Mouse (Mus musculus) A20 (cell line): ENCODE results near the gene Csrp3.
A peak's percentile ranks its signal among the peaks of the same experiment; 100 is the strongest.

Source experiments
- DNase-seq: peaks from one replicate; pipeline ENCODE4 v3.0.0-alpha.2; 2011; ENCODE audit warnings: low read depth, low spot score

Gene Csrp3

DNA sequence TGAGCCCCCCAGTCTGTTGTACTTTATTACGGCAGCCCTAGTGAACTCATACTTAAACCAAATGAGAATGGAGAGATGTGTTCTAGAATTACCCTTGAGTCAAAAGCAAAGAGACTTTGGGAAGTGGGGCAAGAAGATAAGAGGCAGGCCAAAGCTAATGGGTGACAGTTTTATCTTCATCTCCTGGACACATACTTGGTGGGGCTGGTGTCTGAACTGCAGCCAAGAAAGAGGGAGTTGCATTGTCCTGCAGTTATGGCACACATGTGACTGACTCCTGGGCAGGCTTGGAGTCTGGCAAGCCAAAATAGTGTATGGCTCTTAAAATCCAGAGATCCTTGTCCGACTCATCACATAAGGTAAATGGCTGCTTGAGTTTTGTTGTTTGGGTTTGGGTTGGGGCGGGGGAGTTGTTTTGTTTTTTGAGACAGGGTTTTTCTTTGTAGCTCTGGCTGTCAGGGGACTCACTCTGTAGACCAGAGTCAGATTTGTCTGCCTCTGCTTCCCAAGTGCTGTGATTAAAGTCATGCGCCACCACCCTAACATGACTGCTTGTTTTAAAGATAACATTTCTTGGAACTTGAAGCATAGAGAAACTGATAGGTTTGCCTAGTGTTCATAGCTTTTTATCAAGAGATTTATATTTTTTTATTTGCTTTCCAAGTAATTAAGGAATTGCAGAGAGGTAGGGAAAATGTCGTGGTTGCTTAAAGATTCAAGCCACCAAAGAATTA is 18.5 kb downstream of the Csrp3 start:
- no peak for DNase-seq

DNA sequence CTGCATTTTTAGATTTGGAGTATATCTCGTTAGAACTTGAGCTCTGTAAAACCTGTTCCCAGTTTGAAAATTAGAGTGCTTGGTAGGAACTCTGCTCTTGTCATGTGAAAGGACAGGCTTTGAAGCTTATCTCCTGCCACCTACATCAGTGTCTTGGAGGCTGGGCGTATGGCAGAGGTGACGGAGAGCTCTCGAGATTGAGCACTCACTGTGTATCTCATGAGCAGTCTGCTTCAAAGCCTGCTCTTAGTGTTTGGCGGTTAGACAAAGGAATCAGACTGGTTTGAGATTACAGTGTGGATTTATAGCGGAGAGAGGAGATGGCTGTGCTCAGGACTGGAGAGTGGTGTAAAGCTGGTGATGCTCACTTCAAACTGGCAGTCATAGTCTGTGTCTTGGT is 22.7 kb downstream of the Csrp3 start:
- DNase-seq, result no peak

GRCm38 (mm10) chr7:48824671-48825070 is 23.2 kb downstream of the Csrp3 start:
- DNase-seq, result no peak

DNA sequence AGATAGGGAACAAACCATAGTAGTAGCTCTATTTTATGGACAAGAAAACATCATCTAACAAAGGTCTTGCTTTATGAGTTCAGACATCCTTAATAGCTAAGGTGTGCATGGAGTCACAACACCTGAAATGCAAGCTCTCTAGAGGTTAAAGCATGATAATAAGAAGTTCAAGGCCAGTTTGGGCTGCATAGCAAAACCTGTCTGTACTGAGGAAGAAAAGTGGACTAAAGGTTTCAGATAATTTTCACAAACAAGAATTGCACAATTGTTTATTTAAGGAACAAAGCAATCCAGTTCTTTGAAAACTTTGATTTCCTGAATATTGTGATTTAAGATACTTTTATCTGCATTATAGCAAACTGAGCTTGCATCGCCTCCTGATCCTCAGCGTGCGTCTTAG is 24.2 kb downstream of the Csrp3 start:
- no peak for DNase-seq

- DNase-seq, result no peak
Measured at GRCm38 (mm10) chr7:48821654-48822053, 26.2 kb downstream of the Csrp3 start.

DNA sequence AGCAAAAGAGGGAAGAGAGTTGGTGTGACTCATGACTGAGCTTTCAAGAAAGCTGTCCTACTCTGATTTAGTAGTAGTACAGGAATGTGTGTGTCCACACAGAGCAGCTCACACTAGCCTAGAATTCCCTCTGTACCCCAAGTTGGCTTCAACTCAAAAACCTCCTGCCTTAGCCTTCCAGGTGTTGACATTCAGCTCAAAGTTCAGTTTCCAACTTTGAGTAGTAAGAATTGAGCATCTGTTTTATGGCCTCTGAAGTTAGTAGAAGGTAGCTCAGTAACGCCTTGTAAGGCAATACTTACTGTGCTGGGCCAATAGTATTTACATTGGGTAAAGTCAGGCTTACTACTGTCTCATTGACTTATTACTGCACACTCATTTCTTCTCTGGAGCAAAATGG is 34.2 kb downstream of the Csrp3 start:
- no peak for DNase-seq

- DNase-seq, result no peak
Measured at GRCm38 (mm10) chr7:48812358-48812757, 35.5 kb downstream of the Csrp3 start.

- no peak for DNase-seq
Measured at GRCm38 (mm10) chr7:48810652-48811051, 37.2 kb downstream of the Csrp3 start.

DNA sequence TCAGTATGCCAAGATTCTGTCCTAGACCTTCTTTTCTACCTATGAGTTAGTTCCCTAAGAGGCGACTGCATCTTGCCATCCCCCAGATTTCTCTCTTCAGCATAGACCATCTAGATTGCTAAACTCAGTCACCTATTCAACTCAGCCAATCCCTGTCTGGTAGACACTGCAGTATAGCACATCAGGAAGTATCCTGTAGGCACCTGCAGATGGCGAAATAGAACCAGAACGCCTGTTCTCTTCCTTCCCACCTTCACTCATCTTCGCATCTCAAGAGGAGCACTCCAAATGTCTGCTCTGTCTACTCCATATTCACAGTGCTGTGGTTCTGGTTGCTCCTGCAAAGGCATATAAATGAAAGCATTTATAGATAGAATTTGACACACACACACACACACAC is 41.2 kb downstream of the Csrp3 start:
- DNase-seq, result no peak

DNA sequence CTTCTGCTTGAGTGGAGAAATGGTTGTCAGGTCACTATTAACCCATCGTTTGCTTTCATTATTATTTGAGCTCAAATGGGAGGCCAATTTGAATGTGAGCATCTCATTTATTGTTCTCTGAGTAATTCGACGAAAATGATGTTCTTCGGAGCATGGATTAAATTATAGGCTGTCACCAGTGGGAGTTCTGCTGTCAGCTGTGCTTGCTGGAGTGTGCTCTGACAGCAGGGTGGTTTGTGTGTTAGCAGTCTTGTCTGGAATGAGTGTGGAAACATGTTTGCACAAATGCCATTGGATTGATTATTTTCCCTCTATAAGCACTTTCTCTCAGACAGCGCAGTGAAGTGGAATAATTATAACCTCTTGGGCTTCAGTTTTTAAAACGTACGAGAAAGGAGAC is 44.5 kb downstream of the Csrp3 start:
- no peak for DNase-seq

- DNase-seq, result peak; percentile 77
Measured at GRCm38 (mm10) chr7:48795130-48795529, 52.7 kb downstream of the Csrp3 start.

DNA sequence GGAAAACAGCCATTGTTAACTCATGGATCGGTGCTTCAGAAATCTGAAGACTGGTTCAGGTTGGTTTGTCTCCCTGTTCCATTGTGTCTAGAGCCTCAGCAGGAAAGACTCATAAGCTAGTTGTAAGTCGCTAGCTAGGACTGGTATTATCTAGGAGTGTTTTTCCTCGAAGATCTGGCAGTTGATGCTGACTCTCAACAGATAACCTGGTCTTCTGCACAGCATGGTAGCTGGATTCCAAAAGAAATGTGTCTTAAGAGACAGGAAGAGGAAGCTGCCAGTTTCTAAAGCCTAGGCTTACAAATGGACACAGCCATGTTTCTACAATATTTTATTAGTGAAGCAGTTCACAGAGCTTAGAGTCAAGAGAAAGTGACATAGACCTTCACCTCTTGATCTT is 56.4 kb downstream of the Csrp3 start:
- DNase-seq, result peak; percentile 9

GRCm38 (mm10) chr7:48790117-48790516 is 57.7 kb downstream of the Csrp3 start:
- peak; percentile 8 for DNase-seq

GRCm38 (mm10) chr7:48788851-48789572 is 58.8 kb downstream of the Csrp3 start, which contains the start of gene Zdhhc13:
Gene Zdhhc13 (plus strand): TSS chr7:48789003.
- DNase-seq, result peak; percentile 97

GRCm38 (mm10) chr7:48788348-48788747 is 59.5 kb downstream of the Csrp3 start:
- DNase-seq, result no peak

DNA sequence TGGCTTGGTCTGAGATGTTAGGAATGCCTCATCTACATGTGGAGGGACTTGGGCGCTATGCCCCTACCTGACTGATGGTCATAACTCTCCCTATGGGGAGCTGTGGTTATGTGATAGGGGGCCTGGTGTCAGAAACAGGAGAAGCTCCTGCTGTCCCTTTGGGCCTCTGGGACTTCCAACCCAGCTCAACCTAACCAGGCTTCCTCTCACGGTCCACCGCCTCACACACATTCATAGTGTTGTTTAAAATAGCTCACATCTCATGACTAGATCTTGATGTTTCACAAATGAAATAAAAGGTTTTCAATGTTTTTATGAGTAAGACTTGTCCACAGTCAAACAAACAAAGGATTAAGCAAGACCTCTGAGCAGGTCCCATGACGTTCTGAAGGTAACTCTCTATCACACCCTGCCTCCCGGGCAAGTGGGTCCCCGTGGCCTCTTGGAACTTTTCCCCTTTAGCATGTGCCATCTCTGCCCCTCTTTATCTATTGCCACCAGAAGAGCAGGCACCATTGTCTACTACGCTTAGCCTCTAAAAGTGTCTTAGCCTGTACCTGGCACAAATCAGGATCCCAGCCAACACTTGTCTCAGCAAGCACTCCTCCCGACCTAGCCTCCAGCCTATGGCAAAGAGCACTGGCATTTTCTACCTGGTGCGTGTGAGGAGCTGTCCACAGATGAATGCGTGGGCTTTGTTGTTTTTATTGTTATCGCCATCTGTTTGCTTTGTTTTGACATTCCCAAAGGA is 62.9 kb downstream of the Csrp3 start:
- DNase-seq, result no peak

- DNase-seq, result no peak
Measured at GRCm38 (mm10) chr7:48782432-48782831, 65.4 kb downstream of the Csrp3 start.
